Mouse (Mus musculus) limb, embryonic 15.5 days (tissue): ENCODE data around the gene Gpx3. TPM values are rescaled to one million over a fixed set of nuclear protein-coding genes. Genes with fewer than 3 reads are reported as not detected.
"Not testable (repeated sequence)": the region's sequence is repeated elsewhere in the genome, so short reads cannot be mapped to it uniquely, and the experiment has no call there.

Source experiments
- ATAC-seq: fragments of 200-750 bp; cut with Nextera tagmentation; 2 replicates; pipeline ENCODE4 v1.8.0; 2017; ENCODE audit warnings: low read depth, moderate TSS enrichment; ENCODE audit not compliant: insufficient number of reproducible peaks, low FRiP score, low TSS enrichment
- H3K27ac ChIP-seq: fragments of 300-500 bp; sonication (generic); 2 replicates; pipeline ENCODE4 v1.5.1; 2015; ENCODE audit warnings: moderate library complexity, mild to moderate bottlenecking, inconsistent platforms
- H3K27me3 ChIP-seq: fragments of 300-500 bp; sonication (generic); 2 replicates; pipeline ENCODE4 v1.6.1; 2015; ENCODE audit warnings: inconsistent platforms
- H3K36me3 ChIP-seq: fragments of 300-500 bp; sonication (generic); 2 replicates; pipeline ENCODE4 v1.6.1; 2015; ENCODE audit warnings: inconsistent platforms
- H3K4me1 ChIP-seq: fragments of 300-500 bp; sonication (generic); 2 replicates; pipeline ENCODE4 v1.6.1; 2015; ENCODE audit warnings: inconsistent platforms
- H3K4me2 ChIP-seq: fragments of 300-500 bp; sonication (generic); 2 replicates; pipeline ENCODE4 v1.6.1; 2015; ENCODE audit warnings: mild to moderate bottlenecking, inconsistent platforms
- H3K4me3 ChIP-seq: fragments of 300-500 bp; sonication (generic); 2 replicates; pipeline ENCODE4 v1.5.1; 2015; ENCODE audit warnings: mild to moderate bottlenecking, inconsistent platforms
- H3K9ac ChIP-seq: fragments of 300-500 bp; sonication (generic); 2 replicates; pipeline ENCODE4 v1.6.1; 2015; ENCODE audit warnings: inconsistent platforms
- H3K9me3 ChIP-seq: fragments of 300-500 bp; sonication (generic); 2 replicates; pipeline ENCODE4 v1.6.1; 2016; ENCODE audit warnings: inconsistent platforms
- WGBS: fragments of 180-500 bp; shearing (Covaris S2); methylation state at CpG from one replicate; pipeline ENCODE4 v1.1.7; 2015; 5-methylcytosine and 5-hydroxymethylcytosine counted together
- polyA plus RNA-seq: library from polyadenylated mRNA; unstranded; fragments of >200 nt; fragmentation: Nextera tagmentation; extraction: Ambion mirVana; gene quantifications from 2 replicates; pipeline ENCODE4 v1.2.1, GENCODE M21; 2015

Gene Gpx3
- polyA plus RNA-seq, 1 experiment from 2014 or later, result 379 TPM

DNA sequence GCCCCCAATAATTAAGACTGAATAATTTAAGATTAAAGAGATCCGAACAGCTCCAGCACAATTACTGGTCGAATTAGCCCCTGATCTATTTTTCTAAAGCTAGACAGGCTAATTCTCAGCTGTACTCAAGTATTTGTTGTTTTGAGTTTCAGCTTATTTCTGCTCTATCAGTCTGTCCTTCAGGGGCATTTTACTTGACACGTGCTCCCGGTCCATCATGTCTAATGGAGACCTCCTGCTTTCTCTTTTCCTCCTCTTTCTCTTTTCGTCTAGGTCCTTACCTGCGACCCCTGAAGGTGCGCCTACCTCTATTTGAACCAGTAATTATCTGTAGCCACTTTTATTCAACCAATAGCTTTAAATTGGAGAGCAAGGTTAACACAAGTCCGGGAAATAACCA lies 52.5 kb downstream of the Gpx3 start:
- H3K4me3 ChIP-seq, result no peak overlapping the region
- H3K4me2 ChIP-seq, result peak overlapping the region; percentile 68; the same call in 1 of the 2 replicates
- no peak overlapping the region for H3K9ac ChIP-seq
- H3K27ac ChIP-seq, result no peak overlapping the region
- 85% methylated on average over 8 of the region's 8 CpGs for WGBS
- no peaks in the 10 kb centered on the region for H3K9me3 ChIP-seq
- H3K36me3 ChIP-seq, result 0 out of 2 replicates have a peak, but pooled peaks cover 5% of the 10 kb centered on the region
- ATAC-seq, result no peak
- no peaks in the 10 kb centered on the region for H3K27me3 ChIP-seq
- H3K4me1 ChIP-seq, result peaks cover 11% of the 10 kb centered on the region

DNA sequence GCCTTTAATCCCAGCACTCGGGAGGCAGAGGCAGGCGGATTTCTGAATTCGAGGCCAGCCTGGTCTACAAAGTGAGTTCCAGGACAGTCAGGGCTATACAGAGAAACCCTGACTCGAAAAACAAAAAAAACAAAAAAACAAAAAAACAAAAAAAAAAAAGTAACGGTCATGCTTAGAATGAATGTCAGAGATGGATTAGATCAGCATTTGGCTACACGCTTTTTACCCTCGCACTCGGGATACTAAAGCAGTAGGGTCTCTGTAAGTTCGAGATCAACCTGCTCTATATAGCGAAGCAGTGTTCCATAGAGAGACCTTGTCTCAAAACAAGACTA lies 53.1 kb downstream of the Gpx3 start:
- peak overlapping the region; percentile 92; the same call in 1 of the 2 replicates for H3K27ac ChIP-seq
- not testable (repeated sequence) for ATAC-seq
- WGBS, result 41% methylated on average over 10 of the region's 10 CpGs

DNA sequence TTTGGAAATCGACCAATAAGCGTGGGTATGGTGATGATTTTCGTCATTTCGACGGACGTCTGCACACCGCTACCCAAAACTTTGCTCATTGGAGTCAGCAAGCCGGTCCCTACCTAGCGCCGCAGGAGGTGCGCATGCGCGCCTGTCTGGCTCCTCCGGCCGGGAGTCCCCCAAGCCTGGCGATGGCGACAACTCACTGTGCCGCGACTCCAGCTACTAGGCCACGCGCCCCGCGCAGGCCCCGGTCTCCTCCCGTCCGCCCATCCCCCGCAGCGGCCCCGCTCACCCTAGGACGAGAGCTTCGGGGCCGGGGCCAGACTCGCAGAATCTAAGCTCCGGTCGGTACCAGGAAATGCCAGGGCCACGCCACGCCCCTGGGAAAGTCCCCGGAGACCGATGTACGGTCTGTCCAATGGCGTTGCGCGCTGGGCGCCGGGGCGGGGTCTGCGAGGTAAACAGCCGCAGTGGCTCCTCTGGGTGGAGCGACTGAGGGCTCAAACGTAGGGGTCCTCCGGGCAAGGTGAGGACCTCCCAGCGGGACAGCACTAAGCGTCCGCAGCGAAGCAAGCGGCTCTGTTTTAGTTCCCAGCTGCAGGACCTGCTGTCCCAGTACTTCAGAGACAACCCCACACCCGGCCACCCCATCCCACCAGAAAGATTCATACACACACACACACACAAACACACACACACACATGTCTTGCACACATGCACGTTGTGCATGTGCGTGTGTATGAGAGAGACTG lies 53.7 kb downstream of the Gpx3 start:
- Histone ChIP-seq H3K27me3 (no peaks in the 10 kb centered on the region), H3K4me3 (peak overlapping the region; percentile 90), H3K36me3 (0 out of 2 replicates have a peak, but pooled peaks cover 2% of the 10 kb centered on the region), H3K9me3 (no peaks in the 10 kb centered on the region), H3K4me1 (peaks cover 11% of the 10 kb centered on the region), H3K4me2 (peak overlapping the region; percentile 68), H3K9ac (peak overlapping the region; percentile 80), H3K27ac (peak overlapping the region; percentile 92)
- peak; percentile 95 for ATAC-seq
- under 1% methylated on average over 59 of the region's 59 CpGs for WGBS

More for the DNA sequence above, 53.1 kb downstream of the Gpx3 start:
- H3K9ac ChIP-seq, result peak overlapping the region; percentile 80
- not testable (repeated sequence) for H3K9me3 ChIP-seq, H3K36me3 ChIP-seq, H3K27me3 ChIP-seq
- H3K4me2 ChIP-seq, result peak overlapping the region; percentile 68
- H3K4me3 ChIP-seq, result peak overlapping the region; percentile 90
- peaks cover 11% of the 10 kb centered on the region for H3K4me1 ChIP-seq

DNA sequence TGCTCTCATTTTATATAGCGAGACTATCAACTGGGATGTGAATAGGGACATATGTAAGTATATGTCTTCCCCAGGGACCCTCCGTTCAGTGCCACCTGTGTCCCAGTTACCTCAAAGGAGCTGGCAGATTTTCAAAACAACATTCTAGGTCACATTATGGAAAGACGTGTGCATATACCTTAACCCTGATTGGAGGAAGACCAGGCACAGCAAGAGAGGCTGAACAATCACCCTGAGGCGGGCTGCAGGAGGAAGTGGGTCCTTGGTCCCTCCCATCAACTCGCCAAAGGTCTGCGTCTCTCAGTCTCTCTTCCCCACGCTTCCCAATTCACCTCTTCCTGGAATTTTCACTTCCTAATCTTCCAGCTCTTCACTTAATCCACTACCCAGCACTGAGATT lies 54.7 kb downstream of the Gpx3 start:
- no peaks in the 10 kb centered on the region for H3K36me3 ChIP-seq
- WGBS, result 60% methylated on average over 7 of the region's 7 CpGs
- no peak overlapping the region for H3K4me3 ChIP-seq
- H3K27me3 ChIP-seq, result no peaks in the 10 kb centered on the region
- no peaks in the 10 kb centered on the region for H3K9me3 ChIP-seq
- H3K4me2 ChIP-seq, result no peak overlapping the region
- H3K9ac ChIP-seq, result no peak overlapping the region
- H3K4me1 ChIP-seq, result peaks cover 17% of the 10 kb centered on the region
- ATAC-seq, result no peak
- no peak overlapping the region for H3K27ac ChIP-seq

DNA sequence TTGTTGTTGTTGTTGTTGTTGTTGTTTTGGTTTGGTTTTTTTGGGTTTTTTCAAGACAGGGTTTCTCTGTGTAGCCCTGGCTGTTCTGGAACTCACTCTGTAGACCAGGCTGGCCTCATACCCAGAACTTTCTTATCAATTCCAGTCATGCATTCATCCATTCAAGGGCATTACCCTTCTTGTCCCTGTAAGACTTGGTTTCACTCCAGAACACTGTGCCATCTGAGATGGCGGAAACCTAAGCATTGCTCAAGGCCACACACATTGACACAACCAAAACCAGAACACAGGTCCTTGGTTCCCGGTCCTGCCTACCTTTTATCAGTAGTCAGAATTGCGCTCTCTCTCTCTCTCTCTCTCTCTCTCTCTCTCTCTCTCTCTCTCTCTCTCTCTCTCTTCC lies 55.5 kb downstream of the Gpx3 start:
- peaks cover 18% of the 10 kb centered on the region for H3K4me1 ChIP-seq
- ATAC-seq, H3K4me3 ChIP-seq, H3K36me3 ChIP-seq, H3K9me3 ChIP-seq, H3K27ac ChIP-seq, H3K27me3 ChIP-seq, H3K9ac ChIP-seq, H3K4me2 ChIP-seq: not testable (repeated sequence)
- 86% methylated on average over 3 of the region's 3 CpGs for WGBS

DNA sequence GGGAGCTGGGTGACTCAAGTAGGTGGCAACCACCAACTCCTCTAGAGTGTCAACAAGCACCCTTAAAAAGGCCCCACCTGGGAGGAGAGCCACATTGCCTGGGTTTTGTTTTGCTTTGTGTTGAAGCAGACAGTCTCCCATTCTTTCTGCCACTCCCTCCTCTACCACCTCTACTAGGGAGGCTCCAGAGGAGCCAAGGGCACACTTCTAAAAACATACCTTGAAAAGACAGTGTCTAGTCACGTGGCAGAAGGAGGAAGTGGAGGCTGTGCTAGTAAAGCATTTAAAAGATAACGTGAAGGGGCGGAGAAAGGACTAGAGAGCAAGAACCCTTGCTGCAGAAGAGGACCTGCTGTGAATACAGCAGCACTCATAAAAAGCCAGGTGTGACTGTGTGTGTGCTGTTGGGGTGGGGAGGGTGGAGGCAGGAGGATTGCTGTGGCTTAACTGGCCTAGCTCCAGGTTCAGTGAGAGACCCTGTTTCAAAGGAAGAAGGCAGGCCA lies 56.4 kb downstream of the Gpx3 start:
- H3K4me2 ChIP-seq, result no peak overlapping the region
- WGBS, result 32% methylated on average over 3 of the region's 3 CpGs
- no peak overlapping the region for H3K4me3 ChIP-seq
- H3K4me1 ChIP-seq, result peaks cover 21% of the 10 kb centered on the region
- H3K27me3 ChIP-seq, result no peaks in the 10 kb centered on the region
- H3K36me3 ChIP-seq, result no peaks in the 10 kb centered on the region
- H3K9me3 ChIP-seq, result no peaks in the 10 kb centered on the region
- no peak overlapping the region for H3K27ac ChIP-seq
- H3K9ac ChIP-seq, result no peak overlapping the region
- ATAC-seq, result no peak

Other genes with a start within 250 kb of the Gpx3 start
- 59.8 and 67.2 TPM in 2 replicates for gene Cdc42se2, start 114.8 kb upstream of the Gpx3 start, polyA plus RNA-seq
- gene Lyrm7, start 41.5 kb upstream of the Gpx3 start, polyA plus RNA-seq, result 9.5 and 9.7 TPM in 2 replicates
- 450 and 535 TPM in 2 replicates for gene Hint1, start 36.1 kb upstream of the Gpx3 start, polyA plus RNA-seq
- gene Tnip1, start 60.5 kb downstream of the Gpx3 start, polyA plus RNA-seq, result 24.2 and 25.0 TPM in 2 replicates
- 380 and 403 TPM in 2 replicates for gene Anxa6, start 131.0 kb downstream of the Gpx3 start, polyA plus RNA-seq
- gene Ccdc69, start 175.7 kb downstream of the Gpx3 start, polyA plus RNA-seq, result 1.7 and 3.8 TPM in 2 replicates
- 38.9 and 43.1 TPM in 2 replicates for gene Gm2a, start 195.7 kb downstream of the Gpx3 start, polyA plus RNA-seq
- gene Slc36a3, start 249.3 kb downstream of the Gpx3 start, polyA plus RNA-seq, result not detected in 2 replicates